Mouse (Mus musculus) heart, postnatal 0 days (tissue): ENCODE results near the gene Cmtm4.

ENCODE experiments used
- CTCF ChIP-seq: IDR thresholded peaks from 2 replicates; pipeline ENCODE4 v1.5.1; 2016; ENCODE audit warnings: antibody characterized with exemption, control low read depth, low read depth
- EP300 ChIP-seq: IDR thresholded peaks from 2 replicates; pipeline ENCODE4 v1.6.1; 2016; ENCODE audit warnings: antibody characterized with exemption, low read depth

- TF ChIP-seq EP300 = no peak
- no peak for TF ChIP-seq CTCF
Measured at GRCm38 (mm10) chr8:104374269-104374668, 21.3 kb downstream of the Cmtm4 start.
